Mouse (Mus musculus): Measurements from ENCODE around the gene Cldn13.
"Not testable (repeated sequence)": the region's sequence is repeated elsewhere in the genome, so short reads cannot be mapped to it uniquely, and the experiment has no call there.

The Cldn13 gene

DNA sequence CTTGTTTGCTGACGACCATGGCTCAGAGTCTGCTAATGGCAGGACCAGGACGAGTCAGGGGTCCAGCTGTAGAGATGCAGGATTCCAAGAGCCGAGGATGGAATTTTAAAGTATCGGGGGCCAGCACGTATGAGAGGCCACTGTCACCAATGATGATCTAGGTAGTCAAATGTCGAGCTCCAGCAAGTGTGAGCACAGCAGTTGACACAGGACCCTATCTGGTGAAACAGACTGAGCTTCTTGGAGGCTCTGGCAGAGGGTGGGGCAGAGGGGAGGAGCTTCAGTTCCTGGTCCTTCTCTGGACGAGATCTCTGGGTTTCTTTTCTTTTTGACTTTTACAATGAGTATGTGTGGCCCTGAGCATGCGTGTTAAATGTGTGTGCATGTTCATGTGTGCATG is at the start of gene Cldn13:
Gene Cldn13, minus strand, starts transcription at position 216 of the 400 bp plus-strand sequence.
- DNase-seq = no peak

- DNase-seq = not testable (repeated sequence)
Measured at GRCm38 (mm10) chr5:134964655-134965054, 49.3 kb upstream of the Cldn13 start.

- DNase-seq = no peak
Measured at GRCm38 (mm10) chr5:134963546-134963945, 48.2 kb upstream of the Cldn13 start.

- no peak for DNase-seq
Measured at GRCm38 (mm10) chr5:134961519-134961918, 46.2 kb upstream of the Cldn13 start.

DNA sequence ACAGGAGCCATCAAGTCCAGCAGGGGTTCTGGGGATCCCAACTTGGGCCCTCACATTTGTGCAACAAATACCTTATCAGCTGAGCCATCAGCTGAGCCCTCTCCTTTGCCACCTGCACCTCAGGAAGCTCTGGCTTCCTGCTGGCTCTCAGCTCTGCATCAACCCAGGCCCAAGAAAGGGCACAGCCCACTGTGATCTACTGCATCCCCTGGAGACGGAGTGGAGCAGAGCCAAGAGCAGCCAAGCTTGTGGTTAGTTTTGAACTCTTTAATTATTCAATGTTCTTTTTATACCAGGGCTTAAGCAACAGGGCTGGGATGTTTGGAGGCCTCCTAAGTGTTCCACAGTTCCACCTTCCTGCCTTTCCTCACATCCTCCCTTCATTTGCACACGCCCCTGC is 45.1 kb upstream of the Cldn13 start:
- DNase-seq = no peak

DNA sequence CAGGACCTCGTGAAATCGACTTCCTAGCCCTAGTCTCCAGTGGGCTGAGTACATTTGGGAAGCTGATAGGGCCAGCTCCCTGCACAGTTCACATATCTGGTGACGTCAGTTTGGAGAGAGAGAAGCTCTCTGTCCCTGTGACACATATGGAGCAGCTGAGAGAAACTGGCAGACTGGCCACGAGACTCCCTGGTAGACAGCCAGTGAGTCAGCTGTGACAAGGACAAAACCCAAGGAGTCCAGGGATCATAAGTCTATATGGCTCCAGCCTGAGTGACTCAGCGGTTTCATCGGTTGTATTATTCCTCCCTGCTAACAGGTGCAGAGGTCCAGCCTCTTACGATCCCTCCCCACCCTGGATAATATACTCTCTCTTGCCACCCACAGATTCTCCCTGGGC is 43.8 kb upstream of the Cldn13 start:
- DNase-seq = no peak

DNA sequence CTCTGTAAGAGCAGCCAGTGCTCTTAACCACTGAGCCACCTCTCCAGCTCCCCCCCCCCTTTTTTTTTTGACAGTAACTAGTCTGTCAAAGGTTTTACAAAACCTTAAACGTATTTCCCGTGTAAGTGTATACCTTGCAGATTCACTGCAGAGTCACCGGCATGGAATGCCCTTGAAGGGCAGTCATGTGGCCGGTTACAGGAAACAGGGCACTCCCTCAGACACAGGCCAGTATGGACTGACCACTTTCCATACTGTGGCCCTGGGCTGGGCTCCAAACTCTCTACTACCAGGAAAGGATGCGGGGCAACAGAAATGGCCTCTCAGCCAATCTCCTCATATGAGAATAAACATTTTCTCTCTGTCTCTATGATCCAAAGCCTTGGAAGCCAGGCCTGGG is 40.2 kb upstream of the Cldn13 start:
- DNase-seq = no peak

GRCm38 (mm10) chr5:134951053-134951884 is 35.9 kb upstream of the Cldn13 start:
- no peak for DNase-seq

GRCm38 (mm10) chr5:134948085-134948439 is 32.7 kb upstream of the Cldn13 start:
- no peak for DNase-seq

- no peak for DNase-seq
Measured at GRCm38 (mm10) chr5:134947420-134948084, 32.2 kb upstream of the Cldn13 start.

- DNase-seq = peak; percentile 28 to 38
Measured at GRCm38 (mm10) chr5:134946857-134947255, 31.5 kb upstream of the Cldn13 start, which contains the start of gene Cldn4. Gene Cldn4, minus strand, starts transcription at chr5:134946934.

- no peak for DNase-seq
Measured at GRCm38 (mm10) chr5:134946063-134946856, 30.9 kb upstream of the Cldn13 start.

DNA sequence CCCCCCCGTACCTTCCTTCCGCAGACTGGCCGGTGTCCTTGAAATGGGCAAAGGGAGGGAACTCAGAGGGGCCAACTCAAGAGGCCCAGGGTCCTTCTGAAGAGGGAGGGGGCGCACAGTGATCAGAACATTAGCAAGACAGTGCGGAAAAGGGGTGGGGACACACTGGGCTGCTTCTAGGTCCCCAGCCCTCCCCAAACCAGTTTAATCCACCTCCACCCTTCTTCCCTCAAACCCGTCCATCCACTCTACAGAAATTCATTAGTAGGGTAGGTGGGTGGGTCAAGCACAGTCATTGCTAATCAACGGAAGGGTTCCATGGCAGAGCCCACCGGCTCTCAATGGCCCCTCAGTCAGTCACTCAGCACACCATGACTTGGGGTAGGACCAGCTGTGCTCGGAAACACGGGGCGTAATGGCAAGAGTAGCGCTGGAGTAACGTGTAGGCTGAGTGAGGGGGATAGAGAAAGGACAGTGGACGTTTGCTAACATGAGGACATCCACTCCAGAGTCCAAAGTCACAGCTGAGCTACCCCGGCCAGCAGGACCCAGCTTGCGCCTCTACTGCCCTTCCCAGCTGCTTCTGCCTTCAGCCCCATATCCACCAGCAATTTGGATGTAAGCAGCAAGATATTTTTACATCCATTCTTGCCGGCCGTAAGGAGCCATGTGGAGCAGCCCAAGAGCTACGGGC is 30.1 kb upstream of the Cldn13 start:
- DNase-seq = no peak

DNA sequence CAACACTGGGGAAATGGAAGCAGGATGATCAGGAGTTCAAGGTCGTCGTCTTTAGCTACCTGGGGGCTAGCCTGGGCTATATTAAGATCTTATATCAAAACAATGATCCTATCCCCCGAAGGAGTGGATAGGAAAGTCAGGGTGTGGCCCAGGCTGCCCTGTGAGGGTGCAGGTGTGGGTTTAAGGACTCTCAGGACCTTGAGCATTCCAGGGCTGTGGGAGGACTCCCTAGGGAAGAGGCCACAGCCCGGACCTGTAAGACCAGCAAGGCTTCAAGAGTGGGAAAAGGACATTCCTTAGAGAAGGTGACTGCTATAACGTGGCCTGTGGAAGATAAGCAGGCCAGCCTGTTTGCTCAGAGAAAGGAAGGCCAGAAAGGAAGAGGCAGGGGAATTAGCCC is 28.9 kb upstream of the Cldn13 start:
- DNase-seq = no peak

GRCm38 (mm10) chr5:134942740-134943139 is 27.4 kb upstream of the Cldn13 start:
- DNase-seq = peak in 1 of 2 experiments; percentile 48

- peak in 1 of 2 experiments; percentile 48 for DNase-seq
Measured at GRCm38 (mm10) chr5:134941472-134942209, 26.3 kb upstream of the Cldn13 start.

- not testable (repeated sequence) for DNase-seq
Measured at GRCm38 (mm10) chr5:134939554-134939953, 24.2 kb upstream of the Cldn13 start.

GRCm38 (mm10) chr5:134939069-134939468 is 23.7 kb upstream of the Cldn13 start:
- no peak for DNase-seq

- no peak for DNase-seq
Measured at GRCm38 (mm10) chr5:134936626-134937185, 21.4 kb upstream of the Cldn13 start.

DNA sequence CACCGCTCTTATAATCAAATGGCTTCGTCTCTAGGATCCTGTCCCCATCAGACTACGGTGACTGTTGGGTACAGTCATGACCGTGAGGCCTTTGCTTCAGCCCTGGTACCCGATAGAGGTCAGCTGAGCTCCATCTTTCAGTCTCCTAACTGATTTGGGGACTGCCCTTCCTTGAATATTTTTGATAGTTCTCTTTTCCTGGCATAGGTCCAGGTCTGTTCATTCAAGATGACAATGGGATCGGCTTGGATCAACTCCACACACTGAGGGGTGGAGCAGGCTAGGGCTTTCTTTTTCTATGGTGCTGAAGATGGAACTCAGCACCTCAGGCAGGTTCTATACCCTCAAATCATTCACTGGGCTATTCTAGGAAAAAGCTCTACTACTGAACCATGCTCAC is 20.7 kb upstream of the Cldn13 start:
- no peak for DNase-seq

- DNase-seq = no peak
Measured at GRCm38 (mm10) chr5:134934666-134935065, 19.3 kb upstream of the Cldn13 start.

GRCm38 (mm10) chr5:134933686-134934085 is 18.4 kb upstream of the Cldn13 start:
- DNase-seq = not testable (repeated sequence)

Data from kidney, adult 8-10 months (tissue).